Mouse (Mus musculus) liver, embryonic 16.5 days (tissue): Measurements from ENCODE around the gene B830017H08Rik. TPM values are rescaled to one million over a fixed set of nuclear protein-coding genes. Genes with fewer than 3 reads are reported as not detected.

ENCODE experiments used
- ATAC-seq: fragments of 200-750 bp; cut with Nextera tagmentation; 2 replicates; pipeline ENCODE4 v1.8.0; 2017; ENCODE audit warnings: low read depth, mild to moderate bottlenecking, moderate number of reproducible peaks, moderate library complexity
- H3K27ac ChIP-seq: fragments of 300-500 bp; sonication (generic); 2 replicates; pipeline ENCODE4 v1.5.1; 2014; ENCODE audit warnings: mild to moderate bottlenecking, low read length
- H3K27me3 ChIP-seq: fragments of 300-500 bp; sonication (generic); 2 replicates; pipeline ENCODE4 v1.6.1; 2014; ENCODE audit warnings: low read depth, low read length, mixed read lengths; ENCODE audit not compliant: control insufficient read depth, insufficient read depth
- H3K36me3 ChIP-seq: fragments of 300-500 bp; sonication (generic); 2 replicates; pipeline ENCODE4 v1.6.1; 2014; ENCODE audit warnings: mild to moderate bottlenecking; ENCODE audit not compliant: control insufficient read depth, insufficient read depth
- H3K4me1 ChIP-seq: fragments of 300-500 bp; sonication (generic); 2 replicates; pipeline ENCODE4 v1.6.1; 2014; ENCODE audit warnings: low read depth, low read length, mixed read lengths; ENCODE audit not compliant: control insufficient read depth
- H3K4me2 ChIP-seq: fragments of 300-500 bp; sonication (generic); 2 replicates; pipeline ENCODE4 v1.6.1; 2014; ENCODE audit warnings: low read depth, low read length, mixed read lengths
- H3K4me3 ChIP-seq: fragments of 300-500 bp; sonication (generic); 2 replicates; pipeline ENCODE4 v1.5.1; 2014; ENCODE audit warnings: low read depth, mild to moderate bottlenecking, low read length
- H3K9ac ChIP-seq: fragments of 300-500 bp; sonication (generic); 2 replicates; pipeline ENCODE4 v1.6.1; 2014; ENCODE audit warnings: low read depth, low read length
- H3K9me3 ChIP-seq: fragments of 300-500 bp; sonication (generic); replicated peaks from 2 replicates; pipeline ENCODE4 v1.6.1; 2016; ENCODE audit warnings: low read length; ENCODE audit not compliant: control insufficient read depth
- WGBS: fragments of 180-500 bp; shearing (Covaris S2); extraction: QIAGEN DNeasy Blood & Tissue Kit; methylation state at CpG from one replicate; pipeline ENCODE4 v1.1.7; 2014; ENCODE audit not compliant: insufficient replicate concordance; 5-methylcytosine and 5-hydroxymethylcytosine counted together
- polyA plus RNA-seq: library from polyadenylated mRNA; unstranded; fragments of >200 nt; fragmentation: Nextera tagmentation; extraction: Ambion mirVana; gene quantifications from 2 replicates; pipeline ENCODE4 v1.2.1, GENCODE M21; 2015

B830017H08Rik gene
- polyA plus RNA-seq, 1 experiment from 2014 or later = not detected

DNA sequence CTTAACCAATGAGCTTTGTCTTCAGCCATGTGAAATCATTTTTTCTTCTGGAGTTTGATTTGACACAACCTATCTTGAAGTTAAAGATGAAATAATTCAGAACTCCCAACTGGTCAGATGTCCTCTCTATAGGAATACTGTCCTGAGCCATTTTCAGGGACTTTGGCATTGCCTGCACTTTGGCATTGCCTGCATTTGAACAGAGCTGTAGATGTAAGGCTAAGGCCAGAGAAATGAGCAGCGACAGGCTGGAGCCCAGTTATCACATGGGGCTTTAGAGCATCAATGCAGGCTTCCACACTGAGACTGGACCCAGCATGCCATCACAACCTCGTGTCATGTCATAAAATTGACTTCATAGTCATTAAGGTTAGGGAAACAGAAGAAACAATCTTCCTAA lies 20.3 kb downstream of the B830017H08Rik start:
- no peaks in the 10 kb centered on the region for H3K27me3 ChIP-seq
- WGBS = 79% methylated on average over 2 of the region's 2 CpGs
- no peak overlapping the region for H3K27ac ChIP-seq
- H3K4me2 ChIP-seq = no peak overlapping the region
- H3K4me3 ChIP-seq = no peak overlapping the region
- H3K9ac ChIP-seq = no peak overlapping the region
- no peak for ATAC-seq
- no peaks in the 10 kb centered on the region for H3K9me3 ChIP-seq
- peaks cover 49% of the 10 kb centered on the region for H3K36me3 ChIP-seq
- H3K4me1 ChIP-seq = no peaks in the 10 kb centered on the region

DNA sequence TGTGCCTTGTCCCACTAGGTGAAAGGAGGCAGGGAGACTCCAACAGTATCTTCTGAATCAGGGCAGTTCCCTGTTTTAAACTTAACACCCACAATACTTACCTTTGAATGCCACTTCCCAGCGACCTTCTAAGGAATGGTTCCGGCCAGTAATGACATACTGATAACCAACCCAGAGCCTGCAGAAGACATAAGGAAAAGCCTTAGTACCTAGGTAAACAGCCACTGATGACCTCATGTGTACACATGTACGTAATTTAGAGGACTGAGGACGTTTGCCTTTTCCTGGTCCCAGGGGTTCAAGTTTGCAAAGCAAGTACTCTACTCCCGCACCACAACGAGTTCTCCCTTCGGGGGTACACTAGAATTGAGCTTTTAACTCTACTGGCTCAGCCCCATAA lies 24.2 kb downstream of the B830017H08Rik start:
- peaks cover 34% of the 10 kb centered on the region for H3K36me3 ChIP-seq
- H3K27me3 ChIP-seq = no peaks in the 10 kb centered on the region
- H3K4me1 ChIP-seq = no peaks in the 10 kb centered on the region
- H3K4me2 ChIP-seq = no peak overlapping the region
- no peak overlapping the region for H3K27ac ChIP-seq
- WGBS = 80% methylated on average over 7 of the region's 7 CpGs
- no peak for ATAC-seq
- H3K9ac ChIP-seq = no peak overlapping the region
- H3K4me3 ChIP-seq = no peak overlapping the region
- no peaks in the 10 kb centered on the region for H3K9me3 ChIP-seq

DNA sequence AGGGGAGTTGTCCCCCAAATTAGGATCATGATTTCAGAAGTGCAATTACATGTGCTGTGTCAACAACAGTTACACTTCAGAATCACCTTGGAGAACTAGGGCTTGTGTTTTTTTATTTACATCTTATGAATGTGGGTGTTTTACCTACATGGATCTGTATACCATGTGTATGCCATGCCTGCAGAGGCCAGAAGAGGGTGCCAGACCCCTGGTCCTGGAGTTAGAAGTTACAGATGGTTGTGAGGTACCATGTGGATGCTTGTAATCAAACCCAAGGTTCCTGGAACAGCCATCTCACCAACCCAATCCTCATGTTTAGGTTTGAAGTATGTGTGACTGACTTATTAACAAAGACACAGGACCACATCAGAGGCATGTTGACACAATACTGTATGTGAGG lies 25.7 kb downstream of the B830017H08Rik start:
- ATAC-seq = no peak
- Histone ChIP-seq H3K27ac (no peak overlapping the region), H3K9me3 (no peaks in the 10 kb centered on the region), H3K27me3 (no peaks in the 10 kb centered on the region), H3K4me2 (no peak overlapping the region), H3K4me1 (no peaks in the 10 kb centered on the region), H3K36me3 (peaks cover 34% of the 10 kb centered on the region), H3K4me3 (no peak overlapping the region), H3K9ac (no peak overlapping the region)

DNA sequence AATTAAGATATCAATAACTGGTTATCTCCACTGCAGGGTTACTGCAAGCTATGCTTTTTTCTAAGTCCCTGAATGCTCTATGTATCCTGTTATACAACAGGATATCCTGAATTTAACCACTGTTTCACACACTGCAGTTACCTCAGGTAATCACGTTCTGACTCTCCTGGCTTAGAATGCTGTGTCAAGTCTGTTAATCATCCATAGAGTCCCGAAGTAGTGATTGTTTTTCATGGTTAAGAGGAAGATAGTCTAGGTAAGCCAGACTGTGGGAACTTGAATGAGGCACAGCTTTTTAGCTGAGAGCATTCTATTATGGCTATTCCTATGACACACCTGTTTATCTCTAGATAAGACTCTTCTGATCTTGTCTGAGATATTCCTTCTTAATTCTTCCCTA lies 32.4 kb downstream of the B830017H08Rik start:
- H3K9ac ChIP-seq = no peak overlapping the region
- 43% methylated on average over 2 of the region's 2 CpGs for WGBS
- no peaks in the 10 kb centered on the region for H3K36me3 ChIP-seq
- no peaks in the 10 kb centered on the region for H3K27me3 ChIP-seq
- ATAC-seq = no peak
- no peaks in the 10 kb centered on the region for H3K9me3 ChIP-seq
- no peak overlapping the region for H3K27ac ChIP-seq
- H3K4me3 ChIP-seq = no peak overlapping the region
- H3K4me1 ChIP-seq = no peaks in the 10 kb centered on the region
- H3K4me2 ChIP-seq = no peak overlapping the region

DNA sequence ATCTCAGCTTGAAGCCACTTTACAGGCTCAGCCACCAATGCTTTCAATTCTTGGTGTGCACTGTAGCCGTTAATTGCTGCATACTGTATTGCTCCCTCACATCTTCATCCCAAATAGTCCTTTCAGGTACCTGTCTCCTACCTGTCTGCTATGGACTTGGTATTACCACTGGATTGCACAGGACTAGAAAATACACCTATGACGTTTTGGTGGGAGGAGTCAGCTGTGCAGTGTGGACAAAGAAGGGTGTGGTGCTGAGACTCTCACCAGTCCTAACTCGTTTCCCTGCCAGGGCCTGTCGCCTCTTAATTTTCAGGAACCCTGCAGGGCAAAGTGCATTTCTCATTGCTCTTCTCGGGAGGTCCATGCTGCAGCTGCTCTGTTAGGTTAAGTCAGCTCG lies 32.8 kb downstream of the B830017H08Rik start:
- H3K36me3 ChIP-seq = no peaks in the 10 kb centered on the region
- H3K9ac ChIP-seq = no peak overlapping the region
- H3K4me2 ChIP-seq = no peak overlapping the region
- H3K4me3 ChIP-seq = no peak overlapping the region
- peaks cover 1% of the 10 kb centered on the region for H3K4me1 ChIP-seq
- 49% methylated on average over 6 of the region's 6 CpGs for WGBS
- no peaks in the 10 kb centered on the region for H3K27me3 ChIP-seq
- no peaks in the 10 kb centered on the region for H3K9me3 ChIP-seq
- no peak for ATAC-seq
- H3K27ac ChIP-seq = no peak overlapping the region

DNA sequence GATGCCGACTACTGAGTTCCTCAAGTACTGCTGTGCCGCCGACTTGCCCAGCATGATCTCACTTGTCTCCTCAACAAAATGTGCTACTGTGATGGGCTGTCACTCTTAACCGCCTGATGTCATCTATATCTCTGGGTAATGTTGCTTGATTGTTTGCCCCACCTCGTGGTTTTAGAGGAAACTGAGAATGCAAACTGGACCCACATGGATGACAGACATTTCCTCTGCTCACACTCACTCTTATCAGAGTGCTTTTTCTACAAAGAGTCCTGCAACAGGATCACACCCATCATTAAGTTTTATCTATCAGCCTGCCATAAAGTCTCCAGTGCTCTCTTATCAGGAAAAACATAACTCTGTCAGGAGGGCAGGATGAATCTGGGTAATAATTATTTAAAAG lies 38.3 kb downstream of the B830017H08Rik start:
- Histone ChIP-seq H3K36me3 (peaks cover 6% of the 10 kb centered on the region), H3K4me2 (peak overlapping the region; percentile 32), H3K9ac (no peak overlapping the region), H3K27me3 (no peaks in the 10 kb centered on the region), H3K4me3 (no peak overlapping the region), H3K27ac (no peak overlapping the region), H3K4me1 (peaks cover 30% of the 10 kb centered on the region), H3K9me3 (no peaks in the 10 kb centered on the region)
- ATAC-seq = peak; percentile 77
- WGBS = 32% methylated on average over 5 of the region's 5 CpGs

DNA sequence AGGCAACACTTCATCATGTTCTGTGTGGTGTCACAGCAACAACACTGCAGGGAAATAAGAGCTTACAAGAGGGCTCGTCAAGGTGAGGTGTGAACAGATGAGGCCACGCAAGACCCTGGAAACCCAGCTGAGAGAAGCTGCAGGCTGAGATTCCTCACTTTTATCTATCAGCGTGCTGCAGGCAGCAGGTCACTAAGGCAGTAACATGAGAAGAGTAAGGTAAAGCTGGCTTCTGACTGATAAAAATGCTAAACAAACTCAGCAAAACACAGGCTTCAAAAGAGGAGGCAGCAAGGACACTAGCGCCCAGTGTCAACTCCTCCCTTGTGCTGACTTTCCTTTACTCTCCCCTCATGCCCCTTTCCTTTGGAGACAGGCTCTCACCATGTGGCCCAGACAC lies 40.1 kb downstream of the B830017H08Rik start:
- H3K9ac ChIP-seq = no peak overlapping the region
- H3K9me3 ChIP-seq = no peaks in the 10 kb centered on the region
- no peak overlapping the region for H3K4me3 ChIP-seq
- no peak overlapping the region for H3K27ac ChIP-seq
- H3K4me2 ChIP-seq = no peak overlapping the region
- H3K36me3 ChIP-seq = peaks cover 6% of the 10 kb centered on the region
- 23% methylated on average over 4 of the region's 4 CpGs for WGBS
- peaks cover 30% of the 10 kb centered on the region for H3K4me1 ChIP-seq
- H3K27me3 ChIP-seq = no peaks in the 10 kb centered on the region
- peak; percentile 20; the same call in 1 of the 2 replicates for ATAC-seq

DNA sequence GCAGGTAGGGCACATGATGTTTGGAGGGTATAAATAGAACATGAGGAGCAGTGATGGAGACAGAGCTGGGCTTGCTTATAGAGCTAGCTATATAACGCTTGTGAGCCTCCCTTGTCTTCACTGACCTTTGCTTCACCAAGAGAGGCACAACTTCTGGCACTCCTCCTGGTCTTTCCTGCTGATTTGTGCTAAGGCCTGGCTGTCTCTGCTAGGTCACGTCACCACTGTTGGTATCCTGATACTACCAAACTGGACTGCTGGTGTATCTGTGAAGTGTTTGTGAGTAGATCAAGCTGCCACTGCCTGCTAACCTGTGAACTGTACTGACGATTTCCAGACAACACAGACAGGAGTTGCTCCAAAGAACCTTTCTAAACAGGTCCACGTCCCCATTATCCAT lies 42.3 kb downstream of the B830017H08Rik start:
- peaks cover 30% of the 10 kb centered on the region for H3K4me1 ChIP-seq

DNA sequence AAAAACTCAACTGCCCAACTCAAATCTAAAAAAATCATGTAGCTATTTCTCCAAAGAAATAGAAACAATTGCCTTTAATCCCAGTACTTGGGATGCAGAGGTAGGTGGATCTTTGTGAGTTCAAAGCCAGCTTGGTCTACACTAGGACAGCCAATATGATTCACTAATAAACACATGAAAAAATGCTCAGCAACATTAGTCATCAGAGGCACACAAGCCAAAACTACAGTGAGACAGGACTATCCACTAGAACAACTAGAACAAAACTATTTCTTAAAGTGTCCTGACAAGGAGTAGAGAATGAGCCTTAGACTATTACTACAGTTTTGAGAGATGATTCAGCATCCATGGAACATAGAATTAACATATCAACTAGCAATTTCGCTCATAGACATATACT lies 43.2 kb downstream of the B830017H08Rik start:
- 63% methylated on average over 1 of the region's 1 CpGs for WGBS
- ATAC-seq = no peak
- H3K27ac ChIP-seq = no peak overlapping the region
- no peaks in the 10 kb centered on the region for H3K9me3 ChIP-seq
- peaks cover 26% of the 10 kb centered on the region for H3K4me1 ChIP-seq
- no peak overlapping the region for H3K9ac ChIP-seq
- H3K4me2 ChIP-seq = no peak overlapping the region
- no peaks in the 10 kb centered on the region for H3K27me3 ChIP-seq
- no peak overlapping the region for H3K4me3 ChIP-seq
- H3K36me3 ChIP-seq = peaks cover 6% of the 10 kb centered on the region

More for the DNA sequence above, 42.3 kb downstream of the B830017H08Rik start:
- Histone ChIP-seq H3K9me3 (no peaks in the 10 kb centered on the region), H3K9ac (no peak overlapping the region), H3K4me3 (no peak overlapping the region), H3K27me3 (no peaks in the 10 kb centered on the region), H3K27ac (no peak overlapping the region), H3K36me3 (peaks cover 6% of the 10 kb centered on the region), H3K4me2 (no peak overlapping the region)
- no peak for ATAC-seq
- 74% methylated on average over 4 of the region's 4 CpGs for WGBS

DNA sequence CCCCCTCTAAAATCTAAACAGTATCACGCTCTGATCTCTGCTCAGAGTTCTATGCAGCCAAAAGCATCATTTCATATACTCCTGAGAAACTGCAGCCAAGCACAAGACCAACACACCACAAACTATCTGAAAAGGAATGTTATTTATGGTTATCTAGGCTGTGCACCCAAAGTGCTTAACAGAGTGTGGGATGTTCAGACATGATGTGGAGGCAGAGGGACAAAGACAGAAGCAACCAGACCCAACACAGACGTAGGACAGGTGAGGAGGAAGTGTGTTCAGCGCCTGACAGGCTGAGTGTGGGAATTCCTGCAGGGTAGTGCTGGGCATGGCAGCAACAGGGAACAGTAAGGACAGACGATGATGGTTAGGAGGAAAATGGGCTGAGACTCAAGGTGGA lies 46.6 kb downstream of the B830017H08Rik start:
- Histone ChIP-seq H3K4me1 (no peaks in the 10 kb centered on the region; the same call in none of the 2 replicates), H3K9ac (no peak overlapping the region), H3K27me3 (no peaks in the 10 kb centered on the region), H3K9me3 (no peaks in the 10 kb centered on the region), H3K27ac (no peak overlapping the region), H3K4me3 (no peak overlapping the region), H3K36me3 (no peaks in the 10 kb centered on the region), H3K4me2 (no peak overlapping the region)
- WGBS = 83% methylated on average over 4 of the region's 4 CpGs
- ATAC-seq = no peak
